Mouse (Mus musculus) embryonic facial prominence, embryonic 15.5 days (tissue): Measurements from ENCODE around the gene Kera. TPM values are rescaled to one million over a fixed set of nuclear protein-coding genes. Genes with fewer than 3 reads are reported as not detected.

ENCODE experiments used
- ATAC-seq: fragments of 200-750 bp; cut with Nextera tagmentation; 2 replicates; pipeline ENCODE4 v1.8.0; 2017; ENCODE audit warnings: low read depth, moderate TSS enrichment; ENCODE audit not compliant: insufficient number of reproducible peaks, low FRiP score, low TSS enrichment
- H3K27ac ChIP-seq: fragments of 300-500 bp; sonication (generic); replicated peaks from 2 replicates; pipeline ENCODE4 v1.5.1; 2015; ENCODE audit warnings: mild to moderate bottlenecking, inconsistent platforms
- H3K27me3 ChIP-seq: fragments of 300-500 bp; sonication (generic); 2 replicates; pipeline ENCODE4 v1.6.1; 2015; ENCODE audit warnings: inconsistent platforms
- H3K36me3 ChIP-seq: fragments of 300-500 bp; sonication (generic); 2 replicates; pipeline ENCODE4 v1.6.1; 2015; ENCODE audit warnings: mild to moderate bottlenecking, inconsistent platforms
- H3K4me1 ChIP-seq: fragments of 300-500 bp; sonication (generic); 2 replicates; pipeline ENCODE4 v1.6.1; 2015; ENCODE audit warnings: inconsistent platforms
- H3K4me2 ChIP-seq: fragments of 300-500 bp; sonication (generic); replicated peaks from 2 replicates; pipeline ENCODE4 v1.6.1; 2015; ENCODE audit warnings: mild to moderate bottlenecking, inconsistent platforms
- H3K4me3 ChIP-seq: fragments of 300-500 bp; sonication (generic); replicated peaks from 2 replicates; pipeline ENCODE4 v1.5.1; 2015; ENCODE audit warnings: mild to moderate bottlenecking, inconsistent platforms
- H3K9ac ChIP-seq: fragments of 300-500 bp; sonication (generic); 2 replicates; pipeline ENCODE4 v1.6.1; 2015; ENCODE audit warnings: inconsistent platforms
- H3K9me3 ChIP-seq: fragments of 300-500 bp; sonication (generic); replicated peaks from 2 replicates; pipeline ENCODE4 v1.6.1; 2016; ENCODE audit warnings: inconsistent platforms
- WGBS: fragments of 180-500 bp; shearing (Covaris S2); methylation state at CpG from one replicate; pipeline ENCODE4 v1.1.7; 2015; 5-methylcytosine and 5-hydroxymethylcytosine counted together
- polyA plus RNA-seq: library from polyadenylated mRNA; unstranded; fragments of >200 nt; fragmentation: Nextera tagmentation; extraction: Ambion mirVana; gene quantifications from 2 replicates; pipeline ENCODE4 v1.2.1, GENCODE M21; 2015

The Kera gene
- 34.6 and 35.7 TPM in 2 replicates for polyA plus RNA-seq

GRCm38 (mm10) chr10:97606579-97606978 is at the start of gene Kera:
Kera (plus strand) TSS chr10:97606879.
- no peaks in the 10 kb centered on the region for H3K4me1 ChIP-seq
- no peak within 1 kb of the TSS for H3K4me3 ChIP-seq
- H3K9ac ChIP-seq, result no peak within 1 kb of the TSS
- no peaks in the 10 kb centered on the region for H3K27me3 ChIP-seq
- H3K36me3 ChIP-seq, result no peaks in the 10 kb centered on the region
- 0 out of 2 replicates have a peak within 1 kb of the TSS, but pooled peaks have one; percentile 28 for H3K27ac ChIP-seq
- H3K9me3 ChIP-seq, result no peaks in the 10 kb centered on the region
- WGBS, result 41% methylated on average over 2 of the region's 2 CpGs
- no peak within 1 kb of the TSS for H3K4me2 ChIP-seq
- ATAC-seq, result no peak

DNA sequence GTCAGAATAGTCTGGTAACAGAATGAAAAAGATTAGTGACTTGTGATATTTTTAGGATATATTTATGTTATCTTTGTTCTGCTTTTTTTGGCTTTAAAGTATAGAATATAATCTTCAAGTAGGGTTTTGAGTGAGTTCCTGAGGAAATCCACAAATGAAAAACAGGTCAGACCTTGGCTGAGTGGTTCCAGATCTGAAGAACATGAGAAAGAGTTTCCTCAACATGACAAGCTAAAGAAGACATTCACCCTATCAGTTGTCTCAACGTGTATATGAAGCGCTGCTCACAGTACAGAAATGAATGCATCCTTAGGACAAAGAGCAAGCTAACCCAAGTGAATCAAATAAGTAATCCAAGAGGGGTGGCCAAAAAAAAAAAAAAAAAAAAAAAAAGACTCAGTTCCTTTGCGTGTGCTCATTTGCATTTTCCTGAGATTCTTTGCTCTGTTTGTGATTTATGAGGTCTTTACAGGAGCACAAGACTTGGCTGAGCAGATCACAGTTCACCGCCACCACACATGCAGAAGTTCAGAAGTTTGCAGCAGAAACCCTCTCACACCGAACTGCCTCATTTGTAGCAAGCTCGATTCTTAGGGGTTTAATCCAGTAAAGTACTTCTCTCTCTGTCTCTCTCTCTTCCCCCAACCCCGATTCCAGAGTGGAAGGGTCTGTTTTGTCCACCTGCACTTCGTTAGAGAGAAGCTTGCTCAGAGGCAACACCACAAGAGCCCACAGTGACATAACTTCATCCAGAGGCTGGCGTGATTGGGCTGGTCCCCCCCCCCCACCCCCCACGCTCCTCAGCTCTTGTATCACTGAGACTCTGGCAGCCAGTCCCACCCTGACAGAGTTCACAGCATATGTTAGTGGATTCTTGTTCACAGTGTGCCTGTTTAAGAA is 41.5 kb upstream of the Kera start, which contains the start of gene Lum:
TSS of gene Lum (plus strand) at position 172 of the 900 bp plus-strand sequence.
- 20% methylated on average over 10 of the region's 10 CpGs for WGBS
- Histone ChIP-seq H3K4me3 (peak within 1 kb of the TSS; percentile 35), H3K9ac (no peak within 1 kb of the TSS), H3K36me3 (peaks cover 15% of the 10 kb centered on the region), H3K4me2 (peak within 1 kb of the TSS; percentile 44), H3K4me1 (no peaks in the 10 kb centered on the region), H3K9me3 (no peaks in the 10 kb centered on the region), H3K27me3 (no peaks in the 10 kb centered on the region), H3K27ac (peak within 1 kb of the TSS; percentile 93)
- peak; percentile 87 for ATAC-seq

DNA sequence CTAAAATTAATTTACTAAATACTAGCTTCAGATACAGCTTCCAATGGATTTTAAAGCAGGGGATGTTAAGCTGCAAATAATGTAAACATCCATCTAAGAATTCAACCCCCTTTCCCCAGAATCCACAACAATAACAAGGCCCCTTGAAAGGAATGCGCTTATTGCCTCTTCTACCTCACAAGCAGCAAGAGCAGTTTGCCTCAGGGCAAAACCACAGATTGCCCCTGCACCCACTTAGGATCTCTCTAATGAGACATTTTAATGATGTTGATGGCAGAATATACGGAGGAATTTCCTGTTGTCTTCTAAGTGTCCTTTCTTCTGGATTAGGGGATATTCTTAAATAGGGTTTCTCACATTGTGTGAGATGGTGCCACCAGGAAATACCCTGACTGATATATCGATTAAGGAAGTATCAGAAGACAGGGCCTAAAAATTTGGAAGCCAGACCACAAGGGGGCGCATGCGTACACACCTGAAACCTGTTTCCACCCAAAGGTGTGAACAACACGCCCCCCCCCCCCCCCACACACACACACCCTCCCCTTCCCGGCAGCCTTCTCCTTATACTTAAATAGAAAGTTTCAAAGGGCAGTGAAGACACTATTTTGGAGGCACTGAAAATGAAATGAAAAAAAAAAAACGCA is 39.1 kb upstream of the Kera start:
- Histone ChIP-seq H3K4me2 (peak overlapping the region; percentile 38), H3K9me3 (no peaks in the 10 kb centered on the region), H3K4me1 (no peaks in the 10 kb centered on the region), H3K27me3 (no peaks in the 10 kb centered on the region), H3K9ac (no peak overlapping the region), H3K36me3 (peaks cover 22% of the 10 kb centered on the region), H3K27ac (peak overlapping the region; percentile 86), H3K4me3 (peak overlapping the region; percentile 35)
- WGBS, result 43% methylated on average over 8 of the region's 8 CpGs
- no peak for ATAC-seq

GRCm38 (mm10) chr10:97582543-97583231 is 24.0 kb upstream of the Kera start:
- 70% methylated on average over 4 of the region's 4 CpGs for WGBS
- H3K9me3 ChIP-seq, result no peaks in the 10 kb centered on the region
- 0 out of 2 replicates have a peak, but pooled peaks cover 5% of the 10 kb centered on the region for H3K4me1 ChIP-seq
- no peaks in the 10 kb centered on the region for H3K27me3 ChIP-seq
- H3K36me3 ChIP-seq, result no peaks in the 10 kb centered on the region
- H3K27ac ChIP-seq, result peak overlapping the region; percentile 44; the same call in 1 of the 2 replicates
- no peak overlapping the region for H3K4me2 ChIP-seq
- ATAC-seq, result no peak
- H3K9ac ChIP-seq, result no peak overlapping the region
- no peak overlapping the region for H3K4me3 ChIP-seq

DNA sequence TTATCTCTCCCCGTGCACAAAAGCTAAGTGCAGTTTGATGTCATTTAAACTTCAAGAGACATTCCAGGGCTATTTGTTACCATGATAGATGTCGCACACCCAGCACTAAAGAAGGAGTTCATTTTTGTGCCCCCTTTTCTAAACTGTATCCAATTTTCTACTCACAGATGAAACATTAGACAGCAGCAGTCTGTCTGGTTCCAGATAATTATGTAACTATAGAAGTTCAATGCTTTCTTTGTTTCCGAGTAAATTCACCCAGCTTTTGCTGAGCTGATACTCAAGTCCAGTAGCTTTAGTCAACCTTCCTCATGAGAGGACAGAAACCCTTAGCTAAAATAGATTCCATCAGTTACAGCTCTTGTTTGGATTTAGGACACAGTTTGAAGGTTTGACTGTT is 22.5 kb upstream of the Kera start:
- no peaks in the 10 kb centered on the region for H3K36me3 ChIP-seq
- H3K4me2 ChIP-seq, result no peak overlapping the region
- WGBS, result 22% methylated on average over 3 of the region's 3 CpGs
- no peak for ATAC-seq
- 0 out of 2 replicates have a peak overlapping the region, but pooled peaks have one; percentile 34 for H3K27ac ChIP-seq
- no peak overlapping the region for H3K9ac ChIP-seq
- no peak overlapping the region for H3K4me3 ChIP-seq
- H3K9me3 ChIP-seq, result no peaks in the 10 kb centered on the region
- H3K4me1 ChIP-seq, result 0 out of 2 replicates have a peak, but pooled peaks cover 5% of the 10 kb centered on the region
- no peaks in the 10 kb centered on the region for H3K27me3 ChIP-seq

DNA sequence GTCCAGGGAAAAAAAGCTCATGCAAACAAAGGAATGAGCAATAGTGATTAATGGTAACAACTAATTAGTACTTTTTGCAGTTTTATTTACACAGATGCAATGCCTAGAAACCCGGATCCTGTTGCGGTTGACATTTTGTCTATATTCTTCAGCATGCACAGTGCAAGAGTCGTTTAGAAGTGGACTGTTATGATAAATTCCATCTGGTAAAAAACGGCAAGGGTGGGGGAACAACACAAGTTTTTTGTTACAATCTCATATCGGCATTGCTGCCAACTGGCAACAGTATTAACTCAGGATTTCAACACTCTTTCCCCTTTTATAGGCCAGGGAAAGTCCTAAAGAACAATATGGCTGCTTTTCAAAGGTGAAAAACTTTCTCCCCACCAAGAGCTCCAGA is 19.5 kb upstream of the Kera start:
- Histone ChIP-seq H3K36me3 (no peaks in the 10 kb centered on the region), H3K27me3 (no peaks in the 10 kb centered on the region), H3K4me1 (peaks cover 13% of the 10 kb centered on the region), H3K9ac (no peak overlapping the region), H3K27ac (no peak overlapping the region; the same call in 1 of the 2 replicates), H3K4me2 (no peak overlapping the region), H3K4me3 (no peak overlapping the region), H3K9me3 (no peaks in the 10 kb centered on the region)
- 47% methylated on average over 5 of the region's 5 CpGs for WGBS
- ATAC-seq, result no peak

DNA sequence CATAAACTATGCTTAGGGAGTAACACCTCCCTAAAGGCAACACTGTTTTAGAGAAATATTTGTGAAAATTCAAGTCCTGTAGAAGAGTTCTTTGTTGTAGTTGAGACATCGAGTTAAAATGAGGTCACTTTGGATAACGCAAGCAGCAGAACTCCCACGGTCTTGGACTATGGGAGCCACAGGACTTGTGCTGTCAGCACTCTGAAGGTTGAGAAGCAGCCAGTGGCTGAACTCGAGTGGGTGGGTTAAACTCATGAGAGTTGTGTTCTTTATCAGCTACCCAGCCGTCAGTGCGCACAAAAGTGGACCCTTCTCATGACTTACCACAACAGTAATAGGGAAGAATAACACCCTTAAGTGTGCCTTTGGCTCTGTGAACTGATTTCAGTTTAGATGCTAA is 17.1 kb upstream of the Kera start:
- 81% methylated on average over 6 of the region's 6 CpGs for WGBS

GRCm38 (mm10) chr10:97591036-97591435 is 15.6 kb upstream of the Kera start:
- H3K4me2 ChIP-seq, result no peak overlapping the region
- no peak for ATAC-seq
- no peak overlapping the region for H3K4me3 ChIP-seq
- no peaks in the 10 kb centered on the region for H3K27me3 ChIP-seq
- H3K27ac ChIP-seq, result peak overlapping the region; percentile 75; the same call in 1 of the 2 replicates
- no peaks in the 10 kb centered on the region for H3K36me3 ChIP-seq
- whole genome bisulfite sequencing, result 25% methylated on average over 3 of the region's 3 CpGs
- H3K4me1 ChIP-seq, result peaks cover 7% of the 10 kb centered on the region
- H3K9me3 ChIP-seq, result no peaks in the 10 kb centered on the region
- no peak overlapping the region for H3K9ac ChIP-seq

More for the DNA sequence above, 17.1 kb upstream of the Kera start:
- Histone ChIP-seq H3K9ac (no peak overlapping the region), H3K36me3 (no peaks in the 10 kb centered on the region), H3K27ac (no peak overlapping the region), H3K4me1 (peaks cover 7% of the 10 kb centered on the region), H3K9me3 (no peaks in the 10 kb centered on the region), H3K4me3 (no peak overlapping the region), H3K4me2 (no peak overlapping the region), H3K27me3 (no peaks in the 10 kb centered on the region)
- no peak for ATAC-seq

DNA sequence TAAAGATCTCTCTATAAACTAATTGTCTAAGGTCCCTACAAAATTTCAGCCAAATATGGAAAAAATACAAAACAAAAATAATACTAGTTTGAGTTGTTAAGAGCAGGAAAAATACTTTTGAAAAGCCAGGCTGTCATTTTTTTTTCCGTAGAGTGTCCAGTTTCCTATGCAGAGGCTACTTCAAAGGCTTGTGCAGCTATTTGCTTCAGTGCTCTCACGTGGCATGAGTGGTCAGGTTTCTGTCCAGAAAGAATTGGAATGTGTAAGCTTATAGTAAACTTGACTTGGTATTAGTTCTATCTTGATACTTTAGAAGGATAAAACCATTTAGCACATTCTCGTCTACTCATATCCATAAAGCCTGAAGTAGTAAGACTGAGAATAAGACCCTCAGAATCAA is 15.0 kb upstream of the Kera start:
- Histone ChIP-seq H3K36me3 (no peaks in the 10 kb centered on the region), H3K4me1 (peaks cover 7% of the 10 kb centered on the region), H3K4me2 (no peak overlapping the region), H3K9ac (no peak overlapping the region), H3K4me3 (no peak overlapping the region), H3K27ac (no peak overlapping the region), H3K27me3 (no peaks in the 10 kb centered on the region), H3K9me3 (no peaks in the 10 kb centered on the region)
- 40% methylated on average over 3 of the region's 3 CpGs for WGBS
- no peak for ATAC-seq

DNA sequence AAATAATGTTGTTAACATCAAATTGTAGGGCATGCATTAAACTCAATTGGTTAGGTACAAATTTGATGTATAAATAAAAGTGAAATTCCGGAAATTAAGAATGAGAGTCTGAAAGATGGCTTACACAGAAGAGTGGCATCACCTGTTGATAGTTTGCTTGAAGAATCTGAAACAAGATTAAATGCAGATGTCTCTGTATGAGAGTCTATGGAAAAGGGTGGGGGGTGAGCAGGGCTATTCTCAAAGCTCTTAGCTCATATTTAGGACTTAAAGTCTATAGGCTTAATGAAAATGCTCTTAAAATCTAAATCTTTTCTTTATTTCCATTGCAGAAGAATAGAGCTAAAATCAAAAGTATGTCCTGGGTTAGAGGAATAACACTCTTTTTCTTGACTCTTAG is 11.0 kb upstream of the Kera start:
- peaks cover 4% of the 10 kb centered on the region; the same call in 1 of the 2 replicates for H3K4me1 ChIP-seq
- H3K9ac ChIP-seq, result no peak overlapping the region
- no peak; the same call in 1 of the 2 replicates for ATAC-seq
- 49% methylated on average over 1 of the region's 1 CpGs for WGBS
- H3K36me3 ChIP-seq, result no peaks in the 10 kb centered on the region
- H3K4me3 ChIP-seq, result no peak overlapping the region
- no peaks in the 10 kb centered on the region for H3K27me3 ChIP-seq
- H3K4me2 ChIP-seq, result no peak overlapping the region
- H3K27ac ChIP-seq, result no peak overlapping the region
- H3K9me3 ChIP-seq, result no peaks in the 10 kb centered on the region

DNA sequence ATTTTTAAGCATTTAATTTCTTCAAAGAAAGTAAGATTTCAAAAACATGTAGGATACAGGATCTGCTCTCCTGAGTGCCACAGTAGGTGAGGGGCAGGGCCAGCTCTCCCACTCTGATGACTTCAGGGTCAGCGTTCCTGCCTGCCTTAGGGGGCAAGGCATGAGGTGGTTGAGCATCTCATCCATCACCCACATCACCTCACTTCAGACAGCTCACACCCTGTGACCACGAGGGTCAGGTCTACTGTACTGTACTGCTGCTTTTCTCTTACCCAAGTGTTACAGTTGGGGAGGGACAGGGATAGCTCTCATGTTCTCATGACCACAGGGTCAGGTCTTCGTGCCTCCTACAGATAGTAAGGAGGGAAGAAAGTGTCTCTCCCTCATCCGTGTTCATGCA is 4.9 kb upstream of the Kera start:
- no peak for ATAC-seq
- no peak overlapping the region for H3K4me2 ChIP-seq
- H3K9me3 ChIP-seq, result no peaks in the 10 kb centered on the region
- no peaks in the 10 kb centered on the region for H3K4me1 ChIP-seq
- H3K36me3 ChIP-seq, result no peaks in the 10 kb centered on the region
- H3K9ac ChIP-seq, result no peak overlapping the region
- WGBS, result 76% methylated on average over 4 of the region's 4 CpGs
- no peaks in the 10 kb centered on the region for H3K27me3 ChIP-seq
- no peak overlapping the region for H3K27ac ChIP-seq
- no peak overlapping the region for H3K4me3 ChIP-seq
